Mouse (Mus musculus) kidney, postnatal 25 days (tissue): ENCODE measurements around the gene Cpa4.

Source experiments
- DNase-seq, 2 experiments: peaks; one replicate each; pipeline ENCODE4 v3.0.0; 2021; ENCODE audit warnings: mixed read lengths in 2 of 2

Gene Cpa4

GRCm38 (mm10) chr6:30594364-30594763 is 26.2 kb downstream of the Cpa4 start:
- no peak for DNase-seq

DNA sequence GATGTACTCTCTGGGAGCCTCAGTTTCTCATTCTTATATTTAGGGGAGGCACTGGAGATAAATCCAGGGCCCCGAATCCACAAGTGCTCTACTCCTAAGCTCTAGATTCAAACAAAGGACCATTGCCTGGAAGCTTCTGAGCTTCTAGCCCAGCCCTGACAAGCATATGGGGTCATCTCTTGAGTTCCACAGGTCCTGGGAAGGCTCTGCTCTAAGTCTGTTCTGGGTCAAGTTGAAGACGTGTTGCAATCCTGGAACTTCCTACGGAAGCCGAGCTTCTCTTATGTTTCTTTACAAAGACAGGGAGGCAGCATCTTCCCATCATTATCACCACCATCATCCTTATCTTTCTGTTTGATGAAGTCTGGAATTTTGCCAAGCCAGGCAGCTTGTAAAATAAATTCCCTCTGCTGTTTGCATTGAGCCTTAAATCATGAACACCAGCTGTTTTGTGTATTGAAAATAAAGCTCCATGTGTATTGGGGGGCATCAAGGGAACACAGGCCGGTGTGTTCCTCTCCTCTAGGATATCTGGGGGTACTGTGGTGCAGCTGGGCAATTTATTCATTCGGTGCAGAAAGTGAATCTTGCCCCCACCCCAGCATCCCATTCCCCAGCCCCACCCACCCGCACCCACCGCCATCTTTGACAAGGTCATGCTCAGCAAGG is 28.2 kb downstream of the Cpa4 start:
- no peak for DNase-seq

DNA sequence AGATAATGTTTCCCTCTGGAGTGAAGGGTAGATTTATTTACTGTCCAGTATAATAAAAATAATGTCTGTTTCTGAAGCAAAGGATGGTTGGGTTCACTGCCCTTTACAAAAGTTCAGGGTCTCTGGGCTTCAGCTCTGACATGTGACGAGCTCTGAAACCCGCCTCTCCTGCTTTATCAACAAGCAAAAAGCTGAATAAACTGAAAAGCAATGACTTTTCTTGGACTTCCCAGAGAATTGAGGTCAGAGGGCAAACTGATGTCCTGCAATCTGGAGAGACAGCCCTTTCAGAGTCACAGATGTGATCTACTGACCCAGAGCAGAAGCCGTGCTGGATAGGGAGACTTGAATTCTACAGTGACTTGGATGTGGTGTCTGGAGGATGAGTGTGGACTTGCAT is 31.9 kb downstream of the Cpa4 start:
- DNase-seq: peak; percentile 20 to 46

- no peak for DNase-seq
Observed at GRCm38 (mm10) chr6:30600995-30601394, 32.8 kb downstream of the Cpa4 start.

GRCm38 (mm10) chr6:30604342-30604867 is 36.2 kb downstream of the Cpa4 start:
- DNase-seq: no peak

GRCm38 (mm10) chr6:30605111-30605510 is 36.9 kb downstream of the Cpa4 start:
- no peak for DNase-seq

- no peak for DNase-seq
Observed at GRCm38 (mm10) chr6:30605672-30606071, 37.5 kb downstream of the Cpa4 start.

GRCm38 (mm10) chr6:30610710-30611109 is 42.5 kb downstream of the Cpa4 start, which contains the start of gene Cpa5:
Gene Cpa5, plus strand, starts transcription at chr6:30611010.
- DNase-seq: no peak

- DNase-seq: no peak
Observed at GRCm38 (mm10) chr6:30611212-30611611, 43.0 kb downstream of the Cpa4 start.

DNA sequence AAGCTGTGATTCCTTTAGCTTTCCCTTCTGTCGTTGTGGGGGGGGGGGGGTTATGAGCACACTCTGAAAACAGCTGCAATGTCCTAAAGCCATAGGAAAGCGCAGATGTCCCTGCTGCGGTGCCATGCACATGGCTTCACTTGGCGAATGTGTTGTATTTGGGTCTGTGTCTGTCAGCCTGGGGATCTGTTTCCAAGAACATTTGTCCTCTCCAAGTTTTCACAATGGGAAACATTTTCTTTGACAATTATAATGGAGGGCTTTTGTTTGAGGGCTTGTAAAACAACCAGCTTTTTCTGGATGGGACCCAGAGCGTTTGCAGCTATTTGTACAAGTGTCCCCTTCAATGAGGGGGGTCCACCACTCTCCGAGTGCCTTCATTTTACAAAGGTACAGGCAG is 46.1 kb downstream of the Cpa4 start:
- no peak for DNase-seq

- no peak for DNase-seq
Observed at GRCm38 (mm10) chr6:30615741-30616140, 47.6 kb downstream of the Cpa4 start.

DNA sequence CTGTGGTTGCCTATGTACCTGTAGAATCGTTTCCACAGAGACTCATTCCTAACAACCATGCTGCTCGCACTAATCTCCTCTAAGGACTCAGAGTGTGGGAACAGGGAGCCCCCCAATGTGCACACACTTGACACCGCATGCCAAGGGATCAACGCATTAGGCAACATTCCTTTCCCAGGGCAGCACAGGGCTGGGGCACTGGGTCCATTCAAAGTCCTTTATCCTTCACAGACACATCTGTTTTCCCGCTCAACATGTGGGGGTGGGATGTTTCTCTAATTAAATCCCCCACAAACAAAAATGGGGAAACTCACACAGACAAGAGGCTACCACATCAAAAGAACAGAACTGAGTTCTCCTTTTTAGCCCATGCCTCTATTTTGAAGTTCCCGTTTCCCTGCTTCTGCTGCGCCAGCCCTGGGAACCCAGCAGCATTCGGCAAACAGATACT is 48.3 kb downstream of the Cpa4 start:
- no peak for DNase-seq

DNA sequence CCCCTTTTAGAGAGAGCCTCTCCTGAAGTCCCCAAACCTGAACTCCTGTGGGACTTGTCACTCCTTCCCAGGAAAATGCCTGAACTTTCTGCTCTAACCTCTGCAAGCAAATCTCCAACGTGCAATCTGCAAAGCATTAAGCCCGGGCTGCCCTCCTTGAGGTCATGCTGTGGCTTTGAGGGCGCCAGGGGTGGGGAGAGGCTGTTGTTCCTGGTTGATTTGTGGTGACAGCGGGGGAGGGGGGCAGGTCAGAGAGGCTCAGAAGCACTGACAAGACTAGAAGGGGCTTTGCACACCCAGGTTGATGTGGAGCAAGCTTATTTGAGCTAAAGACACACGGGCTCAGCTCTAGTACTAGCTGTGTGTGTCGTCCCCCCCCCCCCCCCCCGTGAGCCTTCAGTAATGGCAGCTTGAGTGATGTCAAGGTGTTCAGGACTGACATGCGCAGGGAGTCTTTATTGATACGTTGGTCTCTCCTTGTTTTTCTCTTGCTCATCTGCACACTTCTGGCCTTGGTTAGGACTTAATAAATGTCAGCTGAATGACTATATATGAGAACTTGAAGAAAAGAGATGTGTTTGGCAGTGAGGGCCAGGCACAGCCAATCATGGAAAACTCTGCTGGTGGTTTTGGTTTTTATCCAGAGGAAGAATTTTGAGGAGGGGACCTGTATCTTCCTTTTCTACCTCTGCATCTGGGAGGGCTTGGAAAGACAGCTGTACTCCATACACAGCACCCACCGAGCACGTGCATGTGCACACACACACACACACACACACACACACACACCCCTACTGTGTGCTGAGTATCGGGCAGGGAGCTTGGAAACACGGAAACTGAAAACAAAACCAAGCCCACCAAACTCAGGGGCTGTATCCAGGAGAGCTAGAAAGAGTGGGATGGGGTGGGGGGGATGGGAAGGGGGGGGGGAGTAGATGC is 49.1 kb downstream of the Cpa4 start:
- DNase-seq: peak in 1 of 2 experiments; percentile 30

GRCm38 (mm10) chr6:30617959-30618590 is 49.9 kb downstream of the Cpa4 start:
- DNase-seq: peak in 1 of 2 experiments; percentile 32

- DNase-seq: peak in 1 of 2 experiments; percentile 28
Observed at GRCm38 (mm10) chr6:30618735-30619134, 50.6 kb downstream of the Cpa4 start.

DNA sequence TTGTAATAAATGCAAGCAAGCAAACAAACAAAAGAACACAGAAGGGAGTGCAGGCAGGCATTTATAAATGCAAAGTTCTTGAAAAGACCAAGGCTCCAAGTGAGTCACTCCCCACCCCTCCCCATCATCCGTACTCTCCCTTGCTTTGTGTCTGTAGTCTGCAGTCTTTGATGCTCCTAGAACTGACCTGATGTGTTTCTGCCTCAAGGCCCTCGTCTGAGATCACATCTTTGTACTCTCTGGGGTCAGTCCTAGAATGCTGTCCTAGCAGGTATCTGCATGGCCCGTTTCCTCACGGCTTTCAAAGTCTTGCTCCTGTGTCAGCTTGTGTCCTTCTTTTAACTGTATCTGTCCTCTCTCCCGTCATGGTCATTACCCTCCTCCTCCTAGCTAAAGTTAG is 51.4 kb downstream of the Cpa4 start:
- DNase-seq: peak in 1 of 2 experiments; percentile 12

GRCm38 (mm10) chr6:30620591-30620990 is 52.4 kb downstream of the Cpa4 start:
- DNase-seq: no peak

GRCm38 (mm10) chr6:30620994-30621393 is 52.8 kb downstream of the Cpa4 start:
- DNase-seq: peak in 1 of 2 experiments; percentile 7

GRCm38 (mm10) chr6:30621986-30622389 is 53.8 kb downstream of the Cpa4 start:
- no peak for DNase-seq

- DNase-seq: peak in 1 of 2 experiments; percentile 18
Observed at GRCm38 (mm10) chr6:30624763-30625162, 56.6 kb downstream of the Cpa4 start.

DNA sequence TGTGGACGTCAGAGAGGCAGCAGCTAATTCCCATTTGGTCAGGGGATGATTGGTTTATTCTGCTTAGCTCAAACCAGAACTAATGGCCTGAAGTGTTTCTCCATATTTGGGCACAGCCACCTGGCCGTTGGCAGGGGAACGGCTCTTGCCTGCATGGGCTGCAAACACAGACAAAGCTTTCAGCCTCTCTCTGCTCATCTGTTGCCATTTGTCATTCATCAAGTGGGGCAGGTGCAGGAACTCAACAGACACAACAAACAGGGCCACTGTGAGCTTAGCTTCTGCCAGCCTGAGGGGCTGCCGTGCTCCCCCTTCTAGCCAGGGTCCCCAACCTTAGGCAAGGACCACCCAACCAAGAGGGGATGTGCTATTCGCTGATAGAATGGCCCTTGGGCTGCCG is 60.0 kb downstream of the Cpa4 start:
- peak in 1 of 2 experiments; percentile 15 for DNase-seq

GRCm38 (mm10) chr6:30629989-30630388 is 61.8 kb downstream of the Cpa4 start:
- peak in 1 of 2 experiments; percentile 0 for DNase-seq

- DNase-seq: no peak
Observed at GRCm38 (mm10) chr6:30635361-30635862, 67.2 kb downstream of the Cpa4 start.
